Mouse (Mus musculus) heart, adult 2 months (tissue): ENCODE results near the gene Doc2g.
A peak's percentile ranks its signal among the peaks of the same experiment; 100 is the strongest.

Experiments used
- CTCF ChIP-seq: fragments of 200-600 bp; IDR thresholded peaks from 2 replicates; pipeline ENCODE4 v1.8.1; 2022; ENCODE audit warnings: antibody characterized with exemption, mild to moderate bottlenecking, moderate library complexity
- EP300 ChIP-seq: fragments of 200-500 bp; IDR thresholded peaks from 2 replicates; pipeline ENCODE4 v1.6.1; 2011; ENCODE audit warnings: low read depth, low read length, control low read depth; ENCODE audit not compliant: insufficient read depth

DNA sequence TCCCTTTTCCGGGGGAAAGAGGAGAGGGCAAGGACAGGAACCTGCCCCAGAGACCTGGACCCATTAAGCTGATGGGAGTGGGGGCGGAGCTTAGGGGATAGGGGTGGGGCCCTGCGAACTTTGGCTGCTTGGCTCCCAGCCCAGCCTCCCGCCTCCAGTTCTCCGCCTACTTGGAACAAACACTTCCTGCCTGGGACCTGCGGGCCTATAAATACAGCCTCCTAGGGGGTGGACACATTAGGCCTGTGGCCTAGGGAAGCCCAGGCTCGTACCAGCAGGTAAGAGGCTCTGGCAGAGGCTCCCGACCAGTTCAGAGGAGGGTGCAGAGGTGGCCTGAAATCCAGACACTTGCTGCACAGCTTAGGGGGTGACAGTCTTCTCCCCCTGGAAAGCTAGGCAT, 16.8 kb upstream of the Doc2g start, which contains the start of gene Acy3:
- peak; percentile 49; the same call in 1 of the 2 replicates for TF ChIP-seq EP300
- TF ChIP-seq CTCF: no peak
